Mouse (Mus musculus) cerebellum, postnatal 25 days (tissue): ENCODE measurements around the gene Gstm1.
"Not testable (repeated sequence)": the region's sequence is repeated elsewhere in the genome, so short reads cannot be mapped to it uniquely, and the experiment has no call there.

Experiments used
- DNase-seq, 2 experiments: peaks; one replicate each; pipeline ENCODE4 v3.0.0; 2021; ENCODE audit warnings: mixed read lengths in 2 of 2

Gene Gstm1

DNA sequence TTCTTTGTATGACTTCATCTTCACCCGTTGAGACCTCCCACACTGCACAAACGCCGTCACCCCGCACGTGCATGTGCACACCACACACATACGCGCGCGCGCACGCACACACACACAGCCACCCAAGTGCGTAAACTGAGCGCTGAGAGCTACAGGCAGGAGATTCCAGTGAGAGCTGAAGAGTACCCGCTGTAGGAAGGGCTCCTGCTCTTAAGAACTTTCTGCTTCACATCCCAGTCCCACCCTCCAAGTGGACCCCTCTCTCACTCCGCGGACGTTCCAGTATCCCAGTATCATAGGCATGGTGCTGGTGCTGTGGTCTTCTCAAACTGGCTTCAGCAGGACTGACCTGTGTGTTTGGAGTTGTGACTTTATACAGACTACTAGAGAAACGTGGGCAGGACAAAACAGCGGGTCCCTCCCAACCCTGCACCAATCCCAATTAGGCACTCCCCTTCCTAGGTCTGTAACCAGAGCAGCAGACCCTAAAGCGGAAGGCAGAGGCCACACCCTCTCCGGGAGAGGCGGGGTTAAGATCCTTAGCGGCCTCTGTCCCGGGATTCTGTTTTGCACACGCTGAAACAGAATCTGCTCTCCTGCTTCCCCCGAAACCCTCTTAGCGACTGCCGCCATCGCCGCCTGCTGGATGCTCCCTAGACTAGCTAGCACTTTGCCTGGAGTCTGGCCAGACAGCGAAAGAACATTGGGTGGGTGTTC, at the start of gene Gstm1:
Gstm1 (minus strand) TSS at position 501 of the 717 bp plus-strand sequence.
- DNase-seq: peak; percentile 86 to 92

DNA sequence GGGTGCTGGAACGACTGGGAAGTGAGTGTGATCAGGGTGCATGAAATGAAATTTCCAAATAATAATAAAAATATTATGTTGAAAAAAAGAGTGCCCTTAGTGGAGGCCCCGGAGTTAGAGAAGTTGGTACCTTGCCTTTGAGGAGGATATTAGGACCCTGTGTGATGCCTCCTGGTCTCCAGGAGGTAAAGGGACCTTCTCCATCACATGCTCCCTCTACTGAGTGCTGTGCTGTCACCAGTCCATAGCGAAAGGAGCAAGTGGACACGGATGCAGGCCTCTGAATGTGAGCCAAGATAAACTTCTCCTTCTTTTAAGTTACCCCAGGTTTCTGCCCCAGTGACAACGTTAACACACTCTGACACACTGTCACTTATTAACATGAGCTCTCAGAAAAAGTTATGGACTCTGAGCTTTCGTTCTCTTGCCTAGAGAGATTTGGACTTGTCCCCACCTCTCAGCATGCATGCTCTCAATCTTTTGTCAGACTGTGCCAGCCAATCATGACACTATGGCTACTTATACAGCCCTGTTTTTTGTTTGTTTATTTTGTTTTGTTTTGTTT, 49.7 kb upstream of the Gstm1 start:
- no peak for DNase-seq

DNA sequence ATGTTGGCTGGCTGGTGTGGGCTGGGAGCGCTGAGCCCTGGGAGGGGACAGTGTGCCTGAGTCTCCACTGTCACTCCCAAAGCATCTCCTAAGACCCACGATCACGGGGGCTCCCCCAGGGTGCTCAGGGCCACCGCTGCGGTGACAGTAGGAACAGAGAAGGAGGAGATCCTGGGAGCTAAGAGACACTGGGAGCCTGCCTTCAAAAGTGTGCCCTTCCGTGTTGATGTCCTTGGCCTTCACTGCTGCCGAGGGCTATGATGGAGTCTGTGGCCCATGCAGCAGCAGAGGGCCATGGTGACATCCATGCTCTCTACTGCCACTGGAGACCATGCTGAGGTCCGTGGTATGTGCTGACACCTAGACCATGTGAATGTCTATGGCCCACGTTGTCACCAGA, 47.8 kb upstream of the Gstm1 start:
- no peak for DNase-seq

- DNase-seq: no peak
Measured at GRCm38 (mm10) chr3:108064672-108065071, 46.9 kb upstream of the Gstm1 start.

DNA sequence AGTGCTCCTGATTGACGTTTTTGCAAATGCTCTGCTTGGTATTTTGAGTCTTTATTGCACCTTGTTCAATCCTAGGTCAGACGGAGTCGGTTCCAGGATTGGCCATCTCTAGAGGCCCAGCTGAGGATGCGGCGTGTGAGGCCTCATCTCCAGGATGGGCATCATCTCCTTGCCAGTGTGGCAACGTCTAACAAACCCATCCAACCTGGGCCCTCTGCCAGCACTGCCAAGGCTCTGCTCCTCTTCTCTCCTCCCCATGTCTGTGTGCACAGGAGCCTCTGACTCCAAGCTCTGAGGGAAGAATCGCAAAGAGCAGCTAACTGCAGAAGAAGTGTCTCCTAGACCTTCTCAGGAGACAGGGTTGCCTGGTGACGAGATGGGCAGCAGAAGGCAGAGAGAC, 44.9 kb upstream of the Gstm1 start:
- no peak for DNase-seq

DNA sequence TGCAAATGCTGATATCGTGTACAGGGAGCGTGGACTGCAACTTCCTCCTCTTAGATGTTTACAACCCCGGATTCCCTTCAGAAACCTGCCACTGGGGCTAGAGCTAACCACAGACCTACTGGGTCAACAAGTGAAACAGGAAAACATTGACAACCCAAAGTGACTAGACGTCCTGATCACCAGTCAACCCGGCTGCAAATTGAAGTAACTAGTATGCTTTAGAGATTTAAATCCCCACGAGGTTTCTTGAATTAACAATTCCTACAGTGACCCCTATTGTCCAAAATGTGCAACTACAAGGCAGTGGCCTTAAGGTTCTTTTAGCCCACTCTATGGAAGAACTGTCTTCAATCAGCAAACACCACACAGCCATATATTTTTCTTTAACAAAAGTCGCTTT, 43.6 kb upstream of the Gstm1 start:
- peak in 1 of 2 experiments; percentile 68 for DNase-seq

GRCm38 (mm10) chr3:108050493-108050892, 32.7 kb upstream of the Gstm1 start:
- DNase-seq: no peak

- no peak for DNase-seq
Measured at GRCm38 (mm10) chr3:108048306-108048705, 30.5 kb upstream of the Gstm1 start.

- no peak for DNase-seq
Measured at GRCm38 (mm10) chr3:108046944-108047655, 29.3 kb upstream of the Gstm1 start.

GRCm38 (mm10) chr3:108044394-108045140, 26.8 kb upstream of the Gstm1 start, which contains the start of gene Gstm4:
Gene Gstm4 (minus strand): TSS chr3:108044894.
- DNase-seq: peak; percentile 86 to 89

- no peak for DNase-seq
Measured at GRCm38 (mm10) chr3:108033156-108033555, 15.4 kb upstream of the Gstm1 start.

DNA sequence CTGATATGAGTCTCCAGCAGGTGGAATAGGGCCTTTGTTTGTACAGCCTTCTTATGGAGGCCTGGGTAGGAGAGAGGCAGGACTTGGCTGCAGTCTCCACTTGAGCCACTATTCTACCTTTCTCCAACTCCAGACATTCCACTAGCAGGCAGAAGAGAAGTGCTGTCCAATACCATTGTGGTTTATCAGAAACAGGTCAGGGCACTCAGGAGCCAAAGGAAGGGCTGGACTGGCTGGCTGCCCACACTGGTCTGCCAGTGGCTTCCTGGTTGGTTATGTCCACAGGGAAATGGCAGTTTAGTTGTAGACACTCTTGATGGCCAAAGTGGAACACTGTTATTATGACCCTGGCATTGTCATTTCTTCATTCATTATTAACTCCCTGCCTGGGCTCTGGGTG, 14.3 kb upstream of the Gstm1 start:
- DNase-seq: no peak

DNA sequence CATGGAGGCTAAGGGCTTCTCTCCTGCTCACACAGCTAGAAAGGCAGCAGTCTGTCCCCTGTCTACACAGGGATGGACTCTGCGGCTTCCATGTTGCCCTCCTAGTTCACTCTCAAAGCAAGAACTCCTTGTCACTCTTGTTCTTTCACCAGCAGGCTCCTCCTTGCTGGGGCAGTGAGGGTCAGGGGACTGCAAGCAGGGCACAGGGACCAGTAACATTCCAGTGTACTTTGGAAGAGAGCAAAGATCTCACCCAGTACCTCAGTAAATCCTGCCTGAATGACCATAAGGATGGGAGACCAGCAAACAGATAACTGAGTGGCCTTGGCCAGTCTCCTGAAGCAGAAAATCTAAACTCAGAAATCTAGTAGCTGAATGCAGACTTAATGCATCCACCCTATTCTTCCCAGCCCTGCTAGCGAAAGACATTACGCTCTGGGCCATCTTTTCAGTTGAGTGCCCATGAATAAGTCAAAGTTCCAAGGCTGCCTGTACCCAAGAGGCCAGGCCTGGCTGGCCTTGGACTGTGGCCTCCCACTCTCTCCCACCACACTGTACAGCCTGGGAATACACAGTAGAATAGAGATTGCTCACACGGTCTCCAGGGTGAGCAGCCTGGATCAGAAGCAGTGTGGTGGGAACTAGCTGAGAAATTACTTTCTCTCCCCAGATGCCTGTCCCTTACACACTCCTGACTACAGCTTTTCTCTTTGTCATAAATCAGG, 11.0 kb upstream of the Gstm1 start:
- DNase-seq: no peak

DNA sequence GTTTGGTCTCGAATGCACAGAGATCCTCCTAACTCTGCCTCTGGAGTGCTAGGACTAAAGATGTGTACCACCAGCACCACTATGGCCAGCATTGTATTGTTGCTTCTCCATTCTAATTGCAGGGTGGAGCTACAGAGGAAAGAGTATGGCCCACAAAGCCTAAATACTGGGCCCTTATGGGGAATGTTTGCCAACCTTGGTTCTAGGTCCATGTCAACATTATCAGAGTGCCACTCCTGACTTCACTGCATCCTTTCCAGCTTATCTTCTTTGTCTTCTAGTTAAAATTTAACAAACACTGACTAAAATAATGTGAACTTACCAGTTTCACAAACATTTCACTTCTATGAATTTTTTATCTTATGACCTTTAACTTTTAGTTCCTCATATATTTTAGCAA, 8.8 kb upstream of the Gstm1 start:
- no peak for DNase-seq

GRCm38 (mm10) chr3:108026049-108026448, 8.3 kb upstream of the Gstm1 start:
- DNase-seq: no peak

GRCm38 (mm10) chr3:108025318-108025717, 7.5 kb upstream of the Gstm1 start:
- DNase-seq: no peak

- no peak for DNase-seq
Measured at GRCm38 (mm10) chr3:108022650-108023049, 4.9 kb upstream of the Gstm1 start.

DNA sequence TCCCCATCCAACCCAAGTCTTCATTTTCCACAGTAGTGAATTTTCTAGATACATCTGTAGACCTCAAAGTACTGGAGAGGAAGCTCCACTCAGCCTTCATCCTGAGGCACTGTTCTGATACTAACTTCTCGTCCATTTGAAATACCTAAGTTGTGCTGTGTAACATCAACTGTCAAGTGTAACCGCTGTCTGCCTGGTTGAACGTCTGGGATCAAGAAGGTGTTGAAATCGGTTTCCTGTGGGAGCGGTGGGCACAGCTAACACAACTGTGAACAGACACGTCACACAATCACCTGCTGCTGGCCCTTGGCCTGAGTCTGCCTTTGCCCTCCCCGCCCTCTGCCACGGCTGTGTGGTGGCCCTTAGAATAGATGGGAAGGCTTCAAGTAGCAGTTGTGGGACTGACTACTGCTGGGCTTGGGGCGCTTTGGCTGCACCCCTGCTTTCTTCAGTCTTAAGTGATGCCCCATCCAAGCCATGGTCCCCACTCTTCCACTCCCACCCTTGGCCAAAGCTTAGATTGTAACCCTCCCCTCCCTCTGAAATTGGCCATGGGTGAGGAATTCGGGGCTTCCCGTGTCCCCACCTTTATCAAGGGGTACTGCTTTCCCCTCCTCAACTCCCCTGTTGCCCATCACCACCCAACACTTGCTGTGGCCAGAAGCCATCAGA, 2.7 kb upstream of the Gstm1 start:
- not testable (repeated sequence) for DNase-seq

DNA sequence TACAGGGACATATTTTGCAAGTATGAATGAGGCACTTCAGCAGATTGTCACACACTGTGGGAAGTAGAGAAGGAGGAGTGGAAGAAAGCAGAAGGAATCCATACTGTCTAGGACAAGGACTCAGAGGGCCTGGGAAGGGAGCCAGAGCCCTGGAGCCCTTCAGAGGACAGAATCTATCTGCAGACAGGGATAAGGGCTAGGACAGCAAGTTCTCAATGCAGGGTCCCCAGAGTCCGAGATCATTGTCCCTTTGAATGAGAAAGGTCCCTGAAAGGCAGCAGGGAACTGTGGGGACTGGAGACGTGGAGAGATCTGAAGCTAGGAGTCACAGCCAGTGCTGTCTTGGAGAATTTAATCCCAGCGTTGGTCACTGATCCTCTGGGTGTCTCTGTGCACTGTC, 1.5 kb upstream of the Gstm1 start:
- not testable (repeated sequence) for DNase-seq

DNA sequence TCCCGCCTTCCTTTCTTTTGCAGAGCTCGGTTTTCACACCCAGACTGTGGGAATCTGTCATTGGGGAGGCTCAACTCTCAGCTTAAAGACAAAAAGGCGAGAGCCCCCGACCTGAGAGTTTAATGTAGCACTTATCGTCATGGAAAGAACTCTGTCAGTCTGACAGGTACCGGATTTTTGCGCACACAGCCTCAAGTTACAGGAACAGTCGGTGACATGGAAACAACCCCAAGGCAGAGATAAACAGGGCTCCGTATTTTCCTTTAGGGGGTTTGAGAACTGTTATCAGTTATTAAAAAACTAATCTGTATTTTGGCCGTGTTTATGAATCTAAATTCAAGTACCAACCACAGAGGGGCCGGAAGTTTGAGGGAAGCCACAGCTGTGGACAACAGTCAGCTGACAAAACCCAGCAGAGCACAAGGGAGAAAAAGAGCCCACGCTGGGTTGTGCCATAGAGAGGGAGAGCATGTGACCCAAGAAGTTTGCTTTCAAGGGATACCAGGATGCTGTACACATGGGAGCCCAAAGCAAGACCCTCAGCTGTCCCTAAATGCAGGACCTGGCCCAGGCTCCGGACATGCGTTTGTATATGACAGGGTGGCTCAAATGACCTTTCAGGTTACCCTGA, 532 bp upstream of the Gstm1 start:
- DNase-seq: peak; percentile 12 to 14

DNA sequence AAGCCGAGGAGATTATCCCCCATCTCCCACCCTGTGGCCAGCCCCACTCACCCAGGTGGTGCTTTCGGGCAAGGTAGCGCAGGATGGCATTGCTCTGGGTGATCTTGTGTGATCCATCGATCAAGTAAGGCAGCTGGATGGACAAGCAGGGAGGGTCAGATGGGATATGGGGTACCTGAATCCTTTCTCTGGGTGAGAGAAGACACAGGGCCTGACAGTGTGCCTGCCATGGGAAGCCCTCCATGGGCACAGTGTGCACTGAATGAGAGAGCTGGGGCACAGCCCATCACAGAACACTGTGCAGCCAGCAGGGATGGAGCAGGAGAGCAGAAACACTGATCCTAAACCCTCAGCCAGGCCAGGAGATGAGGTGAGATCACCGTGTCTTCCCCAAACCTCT, 1.3 kb downstream of the Gstm1 start:
- not testable (repeated sequence) for DNase-seq

- no peak for DNase-seq
Measured at GRCm38 (mm10) chr3:108014974-108015346, 2.8 kb downstream of the Gstm1 start.
